Mouse (Mus musculus) limb, embryonic 11.5 days (tissue): ENCODE results near the gene Ptger3. TPM values are rescaled to one million over a fixed set of nuclear protein-coding genes. Genes with fewer than 3 reads are reported as not detected.
A peak's percentile ranks its signal among the peaks of the same experiment; 100 is the strongest.

ENCODE experiments used
- ATAC-seq: fragments of 200-750 bp; cut with Nextera tagmentation; 2 replicates; pipeline ENCODE4 v1.8.0; 2017; ENCODE audit warnings: low read depth; ENCODE audit not compliant: insufficient number of reproducible peaks, low FRiP score, low TSS enrichment
- DNase-seq: peaks from one replicate; pipeline ENCODE4 v3.0.0-alpha.2; 2015; ENCODE audit warnings: low spot score
- H3K27ac ChIP-seq: fragments of 300-500 bp; sonication (generic); replicated peaks from 2 replicates; pipeline ENCODE4 v1.5.1; 2014; ENCODE audit warnings: low read depth, mild to moderate bottlenecking, low read length
- H3K27me3 ChIP-seq: fragments of 300-500 bp; sonication (generic); 2 replicates; pipeline ENCODE4 v1.6.1; 2014; ENCODE audit warnings: mild to moderate bottlenecking, low read length, mixed read lengths; ENCODE audit not compliant: control insufficient read depth, insufficient read depth
- H3K36me3 ChIP-seq: fragments of 300-500 bp; sonication (generic); 2 replicates; pipeline ENCODE4 v1.6.1; 2014; ENCODE audit warnings: mild to moderate bottlenecking, low read length, moderate library complexity, mixed read lengths; ENCODE audit not compliant: control insufficient read depth, insufficient read depth
- H3K4me1 ChIP-seq: fragments of 300-500 bp; sonication (generic); 2 replicates; pipeline ENCODE4 v1.6.1; 2014; ENCODE audit warnings: low read length, mixed read lengths; ENCODE audit not compliant: control insufficient read depth, insufficient read depth
- H3K4me2 ChIP-seq: fragments of 300-500 bp; sonication (generic); 2 replicates; pipeline ENCODE4 v1.6.1; 2014; ENCODE audit warnings: low read depth, mild to moderate bottlenecking, moderate library complexity; ENCODE audit not compliant: severe bottlenecking
- H3K4me3 ChIP-seq: fragments of 300-500 bp; sonication (generic); 2 replicates; pipeline ENCODE4 v1.5.1; 2014; ENCODE audit warnings: low read depth, low read length
- H3K9ac ChIP-seq: fragments of 300-500 bp; sonication (generic); 2 replicates; pipeline ENCODE4 v1.6.1; 2014; ENCODE audit warnings: mild to moderate bottlenecking, low read length
- H3K9me3 ChIP-seq: fragments of 300-500 bp; sonication (generic); 2 replicates; pipeline ENCODE4 v1.6.1; 2016; ENCODE audit warnings: low read length; ENCODE audit not compliant: control insufficient read depth
- WGBS: fragments of 180-500 bp; shearing (Covaris S2); extraction: QIAGEN DNeasy Blood & Tissue Kit; methylation state at CpG from one replicate; pipeline ENCODE4 v1.1.7; 2014; 5-methylcytosine and 5-hydroxymethylcytosine counted together
- microRNA counts: library from miRNA; unstranded; fragments of <30 nt; microRNA quantifications from one replicate; lab custom pipeline; 2016
- microRNA-seq: library from miRNA; unstranded; fragments of <30 nt; microRNA quantifications from one replicate; pipeline ENCODE4, GENCODE M21; 2016
- polyA plus RNA-seq: library from polyadenylated mRNA; unstranded; fragments of >200 nt; fragmentation: Nextera tagmentation; extraction: Ambion mirVana; gene quantifications from 2 replicates; pipeline ENCODE4 v1.2.1, GENCODE M21; 2014

Gene Ptger3
- polyA plus RNA-seq, 1 experiment from 2014 or later: 0.95 TPM

- Histone ChIP-seq H3K27me3 (no peaks in the 10 kb centered on the region), H3K9ac (no peak overlapping the region), H3K4me1 (no peaks in the 10 kb centered on the region), H3K9me3 (no peaks in the 10 kb centered on the region), H3K4me2 (no peak overlapping the region), H3K27ac (no peak overlapping the region), H3K4me3 (no peak overlapping the region), H3K36me3 (no peaks in the 10 kb centered on the region)
- no peak for DNase-seq
- ATAC-seq: no peak
- WGBS: 61% methylated on average over 7 of the region's 7 CpGs
These were observed 94.9 kb downstream of the Ptger3 start for GRCm38 (mm10) chr3:157661622-157662021.

- Histone ChIP-seq H3K27me3 (no peaks in the 10 kb centered on the region), H3K9ac (no peak overlapping the region), H3K4me3 (no peak overlapping the region), H3K27ac (no peak overlapping the region), H3K36me3 (no peaks in the 10 kb centered on the region), H3K9me3 (no peaks in the 10 kb centered on the region), H3K4me2 (no peak overlapping the region), H3K4me1 (no peaks in the 10 kb centered on the region)
- ATAC-seq (no peak), DNase-seq (no peak)
These were observed 97.9 kb downstream of the Ptger3 start for GRCm38 (mm10) chr3:157664486-157665041.

GRCm38 (mm10) chr3:157665471-157665870, 98.8 kb downstream of the Ptger3 start:
- Histone ChIP-seq H3K27me3 (no peaks in the 10 kb centered on the region), H3K9ac (no peak overlapping the region), H3K4me3 (no peak overlapping the region), H3K9me3 (no peaks in the 10 kb centered on the region), H3K4me1 (no peaks in the 10 kb centered on the region), H3K4me2 (no peak overlapping the region), H3K36me3 (no peaks in the 10 kb centered on the region), H3K27ac (no peak overlapping the region)
- DNase-seq (no peak), ATAC-seq (no peak)
- WGBS: 60% methylated on average over 1 of the region's 1 CpGs

- ATAC-seq (no peak), DNase-seq (no peak)
- H3K9ac ChIP-seq: no peak overlapping the region
- no peak overlapping the region for H3K27ac ChIP-seq
- no peak overlapping the region for H3K4me2 ChIP-seq
- H3K4me3 ChIP-seq: no peak overlapping the region
- H3K27me3 ChIP-seq: no peaks in the 10 kb centered on the region
- H3K36me3 ChIP-seq: no peaks in the 10 kb centered on the region
- 92% methylated on average over 2 of the region's 2 CpGs for WGBS
- no peaks in the 10 kb centered on the region for H3K9me3 ChIP-seq
- no peaks in the 10 kb centered on the region for H3K4me1 ChIP-seq
These were observed 99.5 kb downstream of the Ptger3 start for GRCm38 (mm10) chr3:157666142-157666541.

- Histone ChIP-seq H3K9me3 (no peaks in the 10 kb centered on the region), H3K27me3 (no peaks in the 10 kb centered on the region), H3K36me3 (no peaks in the 10 kb centered on the region), H3K27ac (no peak overlapping the region), H3K9ac (no peak overlapping the region), H3K4me3 (no peak overlapping the region), H3K4me2 (no peak overlapping the region), H3K4me1 (no peaks in the 10 kb centered on the region)
- ATAC-seq (no peak), DNase-seq (no peak)
- 77% methylated on average over 3 of the region's 3 CpGs for WGBS
These were observed 119.4 kb downstream of the Ptger3 start for GRCm38 (mm10) chr3:157686105-157686504.

GRCm38 (mm10) chr3:157688419-157689162, 121.9 kb downstream of the Ptger3 start:
- no peaks in the 10 kb centered on the region for H3K9me3 ChIP-seq
- H3K27me3 ChIP-seq: no peaks in the 10 kb centered on the region
- H3K4me3 ChIP-seq: no peak overlapping the region
- WGBS: 58% methylated on average over 6 of the region's 6 CpGs
- H3K4me1 ChIP-seq: no peaks in the 10 kb centered on the region
- no peak overlapping the region for H3K27ac ChIP-seq
- H3K4me2 ChIP-seq: no peak overlapping the region
- no peak overlapping the region for H3K9ac ChIP-seq
- no peaks in the 10 kb centered on the region for H3K36me3 ChIP-seq
- ATAC-seq (no peak), DNase-seq (no peak)

MicroRNA genes within 50 kb of the gene (microRNA counts, 519-probe panel; counts per million panel counts)
- microRNA mmu-miR-186 (lab: Ali Mortazavi, UCI): 1,670 counts per million, percentile 11 among the panel's probes with 10 or more counts

Small RNA genes within 50 kb of the gene (microRNA-seq; reads per million reads assigned to microRNA genes)
- 559 reads per million, percentile 68 among the genes with 10 or more reads in this experiment for gene Mir186

Other genes starting within 250 kb of the Ptger3 start
- 144 and 155 TPM in 2 replicates for gene Zranb2, start 32.7 kb upstream of the Ptger3 start, polyA plus RNA-seq